In genomic region chr7:130018891-130019290, GRCm38 (mm10) we compare ENCODE assay signal across 17 mouse cellular contexts.
DNase-seq lines count a peak whose midpoint lies in the region; ATAC-seq and TF ChIP-seq lines count a peak whose summit lies in the region.
"Had no signal": no experiment of that assay in that cellular context is flagged by ENCODE, and none has a peak within 500 bp of the region (broad histone marks: within the 10 kb centered on the region; RNA-seq: fewer than 3 reads in every experiment).

No protein-coding gene starts in this region.

- no peaks in the 10 kb centered on the region for H3K27me3 ChIP-seq in hindbrain, embryonic 13.5 days
- H3K27me3 ChIP-seq in hindbrain, postnatal 0 days (ENCODE audit: insufficient read depth, low read length) = no peaks in the 10 kb centered on the region
- H3K27me3 ChIP-seq in embryonic facial prominence, embryonic 10.5 days (replicated peaks; ENCODE audit: low read depth, poor library complexity, severe bottlenecking) = no peaks in the 10 kb centered on the region
- H3K27me3 ChIP-seq in forebrain, embryonic 10.5 days (ENCODE audit: poor library complexity, severe bottlenecking) = no peaks in the 10 kb centered on the region
- H3K27me3 ChIP-seq: forebrain, embryonic 12.5 days; heart, embryonic 13.5 days; intestine, embryonic 15.5 days had no signal

- no peak for DNase-seq in hindbrain, postnatal 0 days (ENCODE audit: low spot score)
- DNase-seq in embryonic facial prominence, embryonic 10.5 days (ENCODE audit: low spot score) = peak; percentile 32
- DNase-seq in forelimb bud, embryonic 11.5 days (ENCODE audit: low read depth, low spot score) = peak; percentile 68
- DNase-seq in mesoderm, embryonic 11.5 days (ENCODE audit: low read depth, low spot score) = peak; percentile 67
- no peak for DNase-seq in forebrain, embryonic 10.5 days (ENCODE audit: extremely low spot score, low spot score)
- DNase-seq: adrenal gland, adult 8-10 months; cerebellum, adult 11 months; cerebellum, adult 9-10 months; cerebellum, postnatal 25 days; gastrocnemius, postnatal 14 days; heart, postnatal 36 days had no signal

- ATAC-seq in hindbrain, embryonic 13.5 days (ENCODE audit: low FRiP score) = no peak
- no peak for ATAC-seq in hindbrain, postnatal 0 days
- ATAC-seq: forebrain, embryonic 16.5 days; hindbrain, embryonic 16.5 days; intestine, embryonic 15.5 days had no signal

- no peaks in the 10 kb centered on the region for H3K9me3 ChIP-seq in hindbrain, embryonic 13.5 days
- no peaks in the 10 kb centered on the region for H3K9me3 ChIP-seq in hindbrain, postnatal 0 days (ENCODE audit: low read length)
- H3K9me3 ChIP-seq in embryonic facial prominence, embryonic 10.5 days = no peaks in the 10 kb centered on the region
- no peaks in the 10 kb centered on the region for H3K9me3 ChIP-seq in forebrain, embryonic 10.5 days
- H3K9me3 ChIP-seq: forebrain, embryonic 12.5 days; heart, embryonic 13.5 days; intestine, embryonic 15.5 days had no signal

- no peak overlapping the region for H3K27ac ChIP-seq in hindbrain, embryonic 13.5 days
- no peak overlapping the region for H3K27ac ChIP-seq in hindbrain, postnatal 0 days
- H3K27ac ChIP-seq in embryonic facial prominence, embryonic 10.5 days (replicated peaks) = no peak overlapping the region
- no peak overlapping the region for H3K27ac ChIP-seq in forebrain, embryonic 10.5 days
- H3K27ac ChIP-seq: forebrain, embryonic 12.5 days; heart, embryonic 13.5 days; intestine, embryonic 15.5 days had no signal

- H3K36me3 ChIP-seq in hindbrain, embryonic 13.5 days = no peaks in the 10 kb centered on the region
- no peaks in the 10 kb centered on the region for H3K36me3 ChIP-seq in hindbrain, postnatal 0 days (ENCODE audit: insufficient read depth, low read length)
- no peaks in the 10 kb centered on the region for H3K36me3 ChIP-seq in embryonic facial prominence, embryonic 10.5 days (replicated peaks)
- H3K36me3 ChIP-seq in forebrain, embryonic 10.5 days (replicated peaks) = no peaks in the 10 kb centered on the region
- H3K36me3 ChIP-seq: forebrain, embryonic 12.5 days; heart, embryonic 13.5 days; intestine, embryonic 15.5 days had no signal

- no peak for TF ChIP-seq CTCF in hindbrain, postnatal 0 days (IDR thresholded peaks at IDR 0.05; ENCODE audit: low read depth)

- no peak overlapping the region for H3K4me3 ChIP-seq in hindbrain, embryonic 13.5 days
- H3K4me3 ChIP-seq in hindbrain, postnatal 0 days (ENCODE audit: low read length) = no peak overlapping the region
- H3K4me3 ChIP-seq in embryonic facial prominence, embryonic 10.5 days = no peak overlapping the region
- no peak overlapping the region for H3K4me3 ChIP-seq in forebrain, embryonic 10.5 days
- H3K4me3 ChIP-seq: forebrain, embryonic 12.5 days; heart, embryonic 13.5 days; intestine, embryonic 15.5 days had no signal

- H3K9ac ChIP-seq in hindbrain, embryonic 13.5 days = 0 out of 2 replicates have a peak overlapping the region, but pooled peaks have one; percentile 19
- no peak overlapping the region for H3K9ac ChIP-seq in hindbrain, postnatal 0 days (replicated peaks; ENCODE audit: low read length)
- H3K9ac ChIP-seq: forebrain, embryonic 12.5 days; heart, embryonic 13.5 days; intestine, embryonic 15.5 days had no signal

- no peak overlapping the region for H3K4me2 ChIP-seq in hindbrain, embryonic 13.5 days
- H3K4me2 ChIP-seq in hindbrain, postnatal 0 days (ENCODE audit: low read depth, low read length) = no peak overlapping the region
- H3K4me2 ChIP-seq: forebrain, embryonic 12.5 days; heart, embryonic 13.5 days; intestine, embryonic 15.5 days had no signal

- no peaks in the 10 kb centered on the region for H3K4me1 ChIP-seq in hindbrain, embryonic 13.5 days (replicated peaks)
- no peaks in the 10 kb centered on the region for H3K4me1 ChIP-seq in hindbrain, postnatal 0 days (ENCODE audit: insufficient read depth, low read length)
- peaks cover 44% of the 10 kb centered on the region for H3K4me1 ChIP-seq in embryonic facial prominence, embryonic 10.5 days
- peaks cover 16% of the 10 kb centered on the region for H3K4me1 ChIP-seq in forebrain, embryonic 10.5 days
- H3K4me1 ChIP-seq: forebrain, embryonic 12.5 days had no signal

- WGBS in hindbrain, embryonic 13.5 days = 60% methylated on average over 4 of the region's 4 CpGs
- WGBS in hindbrain, postnatal 0 days = 64% methylated on average over 4 of the region's 4 CpGs
- 40% methylated on average over 4 of the region's 4 CpGs for WGBS in embryonic facial prominence, embryonic 10.5 days
- 55% methylated on average over 4 of the region's 4 CpGs for WGBS in forebrain, embryonic 10.5 days

Comparison
In these comparisons a context has a peak if more than half of its experiments do, and no peak if none do; other contexts are left out.
1. DNase-seq: peak in embryonic facial prominence, embryonic 10.5 days (single experiment), forelimb bud, embryonic 11.5 days (single experiment) and mesoderm, embryonic 11.5 days (single experiment); none in hindbrain, postnatal 0 days (single experiment) and forebrain, embryonic 10.5 days (single experiment).